Mouse (Mus musculus) cerebellum, adult 9-11 months (tissue): ENCODE measurements at regions not wholly inside any gene's neighbourhood (a gene's known extent, or its start where the extent isn't known, plus 50 kb on each side); places are given as distances from the start of the nearest gene placed in this dataset.
A peak's percentile ranks its signal among the peaks of the same experiment; 100 is the strongest.

Experiments used
- DNase-seq: peaks from one replicate; pipeline ENCODE4 v3.0.0; 2022

- DNase-seq, result no peak
Measured at GRCm38 (mm10) chr17:83918413-83919139, 70.8 kb upstream of the Haao start.

GRCm38 (mm10) chr17:83917781-83918180 lies 70.0 kb upstream of the Haao start:
- no peak for DNase-seq

GRCm38 (mm10) chr17:83916684-83917166 lies 69.0 kb upstream of the Haao start:
- DNase-seq, result no peak

GRCm38 (mm10) chr17:83915034-83915433 lies 67.3 kb upstream of the Haao start:
- DNase-seq, result no peak

GRCm38 (mm10) chr17:83914603-83915002 lies 66.8 kb upstream of the Haao start:
- DNase-seq, result no peak

GRCm38 (mm10) chr17:83913711-83914415 lies 66.1 kb upstream of the Haao start:
- DNase-seq, result no peak

- DNase-seq, result no peak
Measured at GRCm38 (mm10) chr17:83912421-83912820, 64.7 kb upstream of the Haao start.

GRCm38 (mm10) chr17:83908811-83909210 lies 61.0 kb upstream of the Haao start:
- no peak for DNase-seq

- no peak for DNase-seq
Measured at GRCm38 (mm10) chr17:83907538-83907937, 59.8 kb upstream of the Haao start.

- no peak for DNase-seq
Measured at GRCm38 (mm10) chr17:83906751-83907537, 59.2 kb upstream of the Haao start.

- peak; percentile 62 for DNase-seq
Measured at GRCm38 (mm10) chr17:83903467-83903866, 55.7 kb upstream of the Haao start.

GRCm38 (mm10) chr17:83902523-83902922 lies 54.8 kb upstream of the Haao start:
- DNase-seq, result no peak

- DNase-seq, result no peak
Measured at GRCm38 (mm10) chr17:83902091-83902490, 54.3 kb upstream of the Haao start.

- DNase-seq, result no peak
Measured at GRCm38 (mm10) chr17:83899588-83900152, 51.9 kb upstream of the Haao start.

GRCm38 (mm10) chr17:83898531-83898930 lies 50.8 kb upstream of the Haao start:
- DNase-seq, result no peak
